Comparison of ENCODE assay signal across 18 mouse cellular contexts in genomic region chr4:138461471-138461870, GRCm38 (mm10). TPM values are rescaled to one million over a fixed set of nuclear protein-coding genes. Genes with fewer than 3 reads are reported as not detected.
"Had no signal": no experiment of that assay in that cellular context is flagged by ENCODE, and none has a peak within 500 bp of the region (broad histone marks: within the 10 kb centered on the region; RNA-seq: fewer than 3 reads in every experiment).

No protein-coding gene starts in this region.

- H3K9ac ChIP-seq: heart, embryonic 12.5 days; hindbrain, embryonic 13.5 days; hindbrain, embryonic 15.5 days; limb, embryonic 13.5 days; limb, embryonic 15.5 days had no signal

- H3K27ac ChIP-seq: gastrocnemius, adult 2 months; heart, embryonic 10.5 days; hindbrain, embryonic 13.5 days; hindbrain, embryonic 15.5 days; limb, embryonic 13.5 days; limb, embryonic 15.5 days had no signal

- H3K4me2 ChIP-seq: heart, embryonic 12.5 days; hindbrain, embryonic 13.5 days; hindbrain, embryonic 15.5 days; limb, embryonic 13.5 days; limb, embryonic 15.5 days had no signal

- DNase-seq: gastrocnemius, adult 2 months; gastrocnemius, postnatal 10 days; gastrocnemius, postnatal 25 days; heart, postnatal 10 days; heart, postnatal 4 days; layer of hippocampus, adult 9-11 months; layer of hippocampus, postnatal 36 days; left cerebral cortex, postnatal 4 days had no signal

- ATAC-seq: forebrain, embryonic 16.5 days; hindbrain, postnatal 0 days; intestine, embryonic 16.5 days had no signal

- H3K36me3 ChIP-seq: heart, embryonic 10.5 days; heart, embryonic 12.5 days; hindbrain, embryonic 13.5 days; hindbrain, embryonic 15.5 days; limb, embryonic 13.5 days; limb, embryonic 15.5 days had no signal

- H3K4me3 ChIP-seq: gastrocnemius, adult 2 months; heart, embryonic 10.5 days; heart, embryonic 12.5 days; hindbrain, embryonic 13.5 days; hindbrain, embryonic 15.5 days; limb, embryonic 13.5 days; limb, embryonic 15.5 days had no signal

- H3K27me3 ChIP-seq: hindbrain, embryonic 15.5 days had no signal

- H3K9me3 ChIP-seq: heart, embryonic 10.5 days; heart, embryonic 12.5 days; hindbrain, embryonic 13.5 days; hindbrain, embryonic 15.5 days; limb, embryonic 13.5 days; limb, embryonic 15.5 days had no signal

RNA-seq across cellular contexts. Expression of gene Camk2n1, which starts 7.4 kb away (rescaled TPM):
- total RNA-seq: granulocyte monocyte progenitor cell, adult 5-6 weeks had no signal
